Mouse (Mus musculus): ENCODE data around the gene Eya3.
"Not testable (repeated sequence)": the region's sequence is repeated elsewhere in the genome, so short reads cannot be mapped to it uniquely, and the experiment has no call there.

The Eya3 gene

GRCm38 (mm10) chr4:132743992-132744911, 105.5 kb downstream of the Eya3 start:
- DNase-seq (ENCODE audit: low spot score), result no peak

DNA sequence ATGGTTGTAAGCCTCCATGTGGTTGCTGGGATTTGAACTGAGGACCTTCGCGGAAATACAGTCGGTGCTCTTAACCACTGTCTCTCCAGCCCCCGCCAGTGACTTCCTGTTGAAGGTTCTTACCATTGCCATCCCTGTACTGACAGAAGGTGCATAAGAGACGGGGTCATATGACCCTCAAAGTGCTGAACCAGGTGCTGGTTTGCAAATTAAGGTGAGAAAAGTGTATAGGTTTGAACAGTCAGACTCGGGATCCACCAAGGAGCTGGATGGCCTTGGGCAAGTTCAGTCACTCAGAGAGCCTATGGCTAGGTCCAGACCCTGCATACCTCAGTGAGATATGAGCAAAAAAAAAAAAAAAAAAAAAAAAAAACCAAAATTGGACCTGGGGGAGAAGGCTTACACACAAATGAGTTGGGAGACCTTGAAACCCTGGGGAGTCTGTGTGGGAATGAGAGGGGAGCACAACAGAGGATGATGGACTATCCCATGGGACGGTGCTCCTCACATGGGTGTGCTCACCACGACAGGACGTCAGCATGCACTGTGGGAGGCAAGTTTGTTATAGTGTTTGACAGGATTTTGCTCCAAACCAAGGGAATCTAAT, 108.2 kb downstream of the Eya3 start:
- DNase-seq (ENCODE audit: low spot score), result no peak

GRCm38 (mm10) chr4:132747664-132748259, 109.0 kb downstream of the Eya3 start:
- DNase-seq (ENCODE audit: low spot score), result no peak

DNA sequence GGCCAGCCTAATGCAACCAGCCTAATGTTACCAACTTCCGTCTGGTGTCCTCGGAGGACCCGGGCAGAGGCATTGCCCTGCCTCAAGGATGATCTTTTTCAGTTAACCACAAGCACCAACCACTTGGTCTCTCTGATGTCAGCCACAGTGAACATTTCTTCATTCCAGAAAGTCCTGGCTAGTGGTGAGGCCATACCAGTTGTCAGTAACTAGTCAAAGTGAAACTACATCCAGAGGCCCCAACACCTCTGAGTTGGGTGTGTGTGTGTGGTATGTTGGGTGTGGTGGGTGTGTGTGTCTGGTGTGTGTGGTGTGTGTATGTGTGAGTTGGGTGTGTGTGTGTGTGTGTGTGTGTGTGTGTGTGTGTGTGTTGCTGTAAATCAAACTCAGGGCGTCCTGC, 110.0 kb downstream of the Eya3 start:
- no peak for DNase-seq (ENCODE audit: low spot score)

DNA sequence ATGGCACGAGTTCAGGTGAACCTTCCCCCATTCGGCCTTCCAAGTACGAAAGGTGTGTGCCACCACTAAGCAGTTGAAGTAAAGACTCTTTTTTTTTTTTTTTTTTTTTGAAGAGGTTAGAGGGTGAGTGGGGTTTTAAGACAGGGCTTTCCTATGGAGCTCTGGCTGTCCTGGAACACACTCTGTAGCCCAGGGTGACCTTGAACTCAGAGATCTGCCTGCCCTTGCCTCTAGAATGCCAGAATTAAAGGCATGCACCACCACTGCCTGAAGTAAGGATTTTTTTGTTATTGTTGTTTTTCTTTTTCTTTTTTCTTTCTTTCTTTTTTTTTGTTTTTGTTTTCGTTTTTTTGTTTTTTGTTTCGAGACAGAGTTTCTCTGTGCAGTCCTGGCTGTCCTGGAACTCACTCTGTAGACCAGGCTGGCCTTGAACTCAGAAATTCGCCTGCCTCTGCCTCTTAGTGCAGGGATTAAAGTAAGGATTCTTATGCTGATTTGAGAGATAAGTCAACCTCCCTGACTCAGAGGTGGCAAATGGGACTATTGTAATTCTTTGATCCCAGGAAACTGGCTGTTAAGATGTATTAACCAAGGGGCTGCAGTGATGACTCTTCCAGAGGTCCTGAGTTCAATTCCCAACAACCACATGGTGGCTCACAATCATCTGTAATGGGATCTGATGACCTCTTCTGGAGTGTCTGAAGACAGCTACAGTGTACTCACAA, 110.6 kb downstream of the Eya3 start:
- no peak for DNase-seq (ENCODE audit: low spot score)

DNA sequence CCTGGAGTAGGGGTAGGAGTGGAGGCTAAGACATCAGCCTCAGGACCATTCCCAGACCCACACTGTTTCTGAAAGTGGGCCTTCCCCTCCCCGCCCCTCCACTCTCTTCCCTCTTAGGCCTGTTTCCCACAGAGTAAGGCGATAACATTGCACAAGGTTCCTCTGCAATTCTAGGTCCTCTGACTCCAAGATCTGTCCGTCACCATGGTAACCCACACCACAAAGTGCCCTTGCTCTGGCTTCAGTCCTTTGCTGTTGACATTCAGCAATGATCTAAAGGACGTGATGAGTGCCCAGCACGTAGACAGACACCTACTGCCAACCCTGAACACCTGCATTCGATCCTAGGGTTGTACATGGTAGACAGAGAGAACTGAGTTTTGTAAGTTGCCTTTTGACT, 114.2 kb downstream of the Eya3 start:
- no peak for DNase-seq (ENCODE audit: low spot score)

GRCm38 (mm10) chr4:132756974-132757373, 118.2 kb downstream of the Eya3 start, which contains the start of gene Smpdl3b:
Gene Smpdl3b, minus strand, starts transcription at chr4:132757252.
- DNase-seq (ENCODE audit: low spot score), result peak; percentile 93

- DNase-seq (ENCODE audit: low spot score), result no peak
Measured at GRCm38 (mm10) chr4:132757633-132758351, 119.0 kb downstream of the Eya3 start.

- no peak for DNase-seq (ENCODE audit: low spot score)
Measured at GRCm38 (mm10) chr4:132760296-132760695, 121.5 kb downstream of the Eya3 start.

- DNase-seq (ENCODE audit: low spot score), result no peak
Measured at GRCm38 (mm10) chr4:132762602-132763001, 123.8 kb downstream of the Eya3 start.

- DNase-seq (ENCODE audit: low spot score), result not testable (repeated sequence)
Measured at GRCm38 (mm10) chr4:132763125-132763524, 124.3 kb downstream of the Eya3 start.

DNA sequence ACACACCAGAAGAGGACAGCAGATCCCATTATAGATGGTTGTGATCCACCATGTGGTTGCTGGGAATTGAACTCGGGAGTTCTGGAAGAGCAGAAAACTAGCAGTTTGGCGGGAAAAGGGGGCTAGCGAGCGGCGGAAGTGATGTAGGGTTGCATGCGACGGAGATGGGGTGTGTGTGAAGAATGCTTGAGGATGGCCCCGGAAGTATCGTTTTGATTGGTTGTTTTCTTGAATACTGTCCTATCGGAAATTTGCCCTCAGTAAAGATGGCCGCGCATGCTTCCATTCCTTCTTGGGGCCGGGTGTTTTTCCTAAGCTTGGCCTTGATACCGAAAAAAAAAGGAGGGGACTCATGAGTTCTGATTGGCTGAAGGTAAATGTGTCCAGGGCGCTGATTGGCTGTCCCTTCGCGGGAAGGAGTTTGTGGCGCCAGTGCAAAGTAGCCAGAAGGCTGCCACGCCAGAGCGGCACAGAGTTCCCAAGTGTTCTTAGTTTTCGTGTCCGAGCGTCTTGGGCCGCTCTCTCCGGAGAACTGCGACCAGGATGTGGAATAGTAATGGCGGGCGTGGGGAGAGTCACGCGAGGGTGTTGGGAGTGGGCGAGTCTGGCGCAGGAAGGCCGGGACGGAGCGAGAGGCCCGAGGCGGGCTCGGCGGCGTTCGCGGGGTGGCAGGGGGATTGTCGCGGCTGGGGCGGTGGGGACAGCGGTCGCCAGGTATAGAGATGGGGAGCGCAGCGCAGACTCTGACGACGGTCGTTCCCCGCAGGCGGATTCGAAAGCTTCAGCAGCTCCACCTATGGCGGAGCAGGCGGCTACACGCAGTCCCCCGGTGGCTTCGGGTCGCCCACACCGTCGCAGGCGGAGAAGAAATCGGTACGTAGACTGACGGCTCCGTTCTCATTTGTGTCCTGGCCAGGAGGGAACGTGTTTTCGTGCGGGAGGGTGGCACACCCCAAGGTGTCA, 129.4 kb downstream of the Eya3 start, which contains the start of gene Rpa2:
Rpa2 (plus strand) TSS at position 419 of the 963 bp plus-strand sequence.
- peak; percentile 100 for DNase-seq (ENCODE audit: low spot score)

DNA sequence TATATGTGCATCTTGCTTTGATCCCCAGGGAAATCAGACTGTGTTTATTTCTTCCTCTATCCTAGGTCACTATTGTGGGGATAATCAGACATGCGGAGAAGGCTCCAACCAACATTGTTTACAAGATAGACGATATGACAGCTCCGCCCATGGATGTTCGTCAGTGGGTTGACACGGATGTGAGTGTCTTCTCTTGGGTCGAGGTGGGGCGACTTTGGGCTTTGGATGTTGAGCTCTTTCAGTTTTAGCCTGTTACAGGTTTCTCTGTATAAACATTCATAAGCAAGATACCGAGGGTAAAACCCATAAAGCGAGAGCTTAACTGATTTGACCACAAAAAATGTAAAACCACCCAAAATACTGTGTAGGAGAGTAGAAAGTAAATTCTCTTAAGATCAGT, 133.0 kb downstream of the Eya3 start:
- no peak for DNase-seq (ENCODE audit: low spot score)
